Mouse (Mus musculus): ENCODE measurements around the gene Ccl25.

DNA sequence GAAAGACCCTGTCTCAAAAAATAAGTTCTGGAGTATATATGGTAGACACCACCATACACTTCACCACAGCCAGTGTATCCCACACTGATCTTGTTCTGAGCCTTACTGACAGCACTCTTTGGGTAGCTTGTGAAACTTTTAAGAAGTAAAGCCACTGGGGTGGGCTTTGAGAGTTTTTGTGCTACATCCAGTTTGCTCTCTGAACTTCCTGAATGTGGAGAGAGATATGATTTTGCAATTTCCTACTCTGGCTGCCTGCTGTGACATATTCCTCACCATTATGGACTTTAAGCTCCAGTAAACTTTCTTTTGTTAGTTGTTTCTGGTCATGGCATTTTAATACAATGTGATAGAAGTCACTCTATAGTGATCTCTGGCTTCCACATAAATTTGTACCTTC is 12.9 kb upstream of the Ccl25 start:
- TF ChIP-seq POLR2A (IDR thresholded peaks at IDR 0.05; ENCODE audit: extremely low read depth, insufficient read depth, low read length) (no peak), CTCF (IDR thresholded peaks at IDR 0.05; ENCODE audit: low read depth, low read length) (no peak)

All from liver, adult 2 months (tissue).